Mouse (Mus musculus) cortical plate, adult 2 months (tissue): Measurements from ENCODE around the gene Ddx21.
"Not testable (repeated sequence)": the region's sequence is repeated elsewhere in the genome, so short reads cannot be mapped to it uniquely, and the experiment has no call there.

Experiments used
- CTCF ChIP-seq: fragments of 200-500 bp; IDR thresholded peaks from 2 replicates; pipeline ENCODE4 v1.5.1; 2011; ENCODE audit warnings: mild to moderate bottlenecking, control low read depth, low read length; ENCODE audit not compliant: insufficient read depth; ENCODE audit errors: extremely low read depth
- POLR2A ChIP-seq: fragments of 200-500 bp; IDR thresholded peaks from 2 replicates; pipeline ENCODE4 v1.6.1; 2011; ENCODE audit warnings: mild to moderate bottlenecking, low read length, control low read depth; ENCODE audit not compliant: insufficient read depth; ENCODE audit errors: extremely low read depth

DNA sequence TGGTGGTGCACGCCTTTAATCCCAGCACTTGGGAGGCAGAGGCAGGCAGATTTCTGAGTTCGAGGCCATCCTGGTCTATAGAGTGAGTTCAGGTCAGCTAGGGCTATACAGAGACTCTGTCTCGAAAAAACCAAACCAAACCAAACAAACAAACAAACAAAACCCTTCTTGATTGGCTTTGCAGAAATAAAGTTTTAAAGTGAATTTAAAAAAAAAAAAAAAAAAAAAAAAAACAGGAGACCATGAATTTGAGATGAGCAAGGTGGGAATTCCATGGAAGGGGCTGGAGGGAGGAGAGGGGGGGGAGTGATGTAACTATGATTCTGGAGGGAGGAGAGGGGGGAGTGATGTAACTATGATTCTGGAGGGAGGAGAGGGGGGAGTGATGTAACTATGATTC, 2.8 kb downstream of the Ddx21 start:
- not testable (repeated sequence) for TF ChIP-seq CTCF, POLR2A
